Mouse (Mus musculus): ENCODE measurements around the gene Elavl1.
A peak's percentile ranks its signal among the peaks of the same experiment; 100 is the strongest.

Gene Elavl1

GRCm38 (mm10) chr8:4321031-4321430, 4.2 kb downstream of the Elavl1 start:
- no peak for DNase-seq (ENCODE audit: extremely low spot score, low read depth, low spot score)

GRCm38 (mm10) chr8:4320404-4320803, 4.8 kb downstream of the Elavl1 start:
- no peak for DNase-seq (ENCODE audit: extremely low spot score, low read depth, low spot score)

DNA sequence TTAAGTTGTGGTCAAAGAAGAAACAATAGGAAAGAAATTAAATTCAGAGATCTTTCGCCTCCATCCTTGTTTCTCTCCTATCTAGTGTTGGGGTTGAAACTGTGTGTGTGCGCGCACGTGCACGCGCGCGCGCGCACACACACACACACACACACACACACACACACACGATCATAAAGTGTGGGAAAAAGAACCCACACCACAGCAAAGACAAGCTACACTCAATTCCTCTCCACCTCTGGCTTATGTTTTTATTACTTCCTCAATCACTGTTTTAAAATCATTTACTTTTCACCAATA, 5.7 kb downstream of the Elavl1 start:
- no peak for DNase-seq (ENCODE audit: extremely low spot score, low read depth, low spot score)

DNA sequence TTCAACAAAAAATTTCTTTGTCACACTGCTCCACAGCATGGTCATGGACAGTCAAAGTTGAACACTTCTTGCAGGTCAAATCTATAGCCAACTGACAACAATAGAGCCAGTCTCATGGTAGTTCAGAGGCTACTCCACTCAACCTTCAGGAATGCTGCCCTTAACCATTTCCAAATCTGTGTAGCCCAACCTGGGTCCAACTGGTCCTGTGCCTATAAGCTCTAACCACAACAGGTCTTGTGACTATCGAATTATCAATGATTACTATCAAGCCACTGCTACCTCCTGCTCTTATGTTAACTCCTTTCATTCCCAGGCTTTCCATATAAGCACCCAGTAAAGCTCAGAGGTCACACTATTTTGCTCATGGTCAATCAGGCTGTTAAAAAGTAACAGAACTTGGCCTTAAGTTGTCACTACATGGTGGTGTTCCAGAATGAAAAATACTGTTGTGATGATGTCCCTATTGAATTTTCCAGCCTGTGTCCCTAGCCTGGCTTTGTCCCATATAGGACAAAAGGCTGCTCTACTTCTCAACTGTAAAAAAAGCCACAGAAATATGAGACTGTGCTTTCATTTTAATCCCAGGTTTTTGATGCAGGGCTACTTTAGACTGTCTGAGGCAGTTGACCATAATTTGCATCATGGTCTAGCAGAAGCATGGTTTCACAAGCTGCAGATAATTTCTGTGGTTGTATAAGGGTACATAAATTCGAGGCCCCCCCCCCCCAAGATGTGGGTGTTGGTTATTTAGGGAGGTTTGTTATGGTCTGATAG, 6.2 kb downstream of the Elavl1 start:
- no peak for DNase-seq (ENCODE audit: extremely low spot score, low read depth, low spot score)

- DNase-seq (ENCODE audit: extremely low spot score, low read depth, low spot score), result no peak
Measured at GRCm38 (mm10) chr8:4318124-4318523, 7.1 kb downstream of the Elavl1 start.

- DNase-seq (ENCODE audit: extremely low spot score, low read depth, low spot score), result no peak
Measured at GRCm38 (mm10) chr8:4314852-4315251, 10.4 kb downstream of the Elavl1 start.

DNA sequence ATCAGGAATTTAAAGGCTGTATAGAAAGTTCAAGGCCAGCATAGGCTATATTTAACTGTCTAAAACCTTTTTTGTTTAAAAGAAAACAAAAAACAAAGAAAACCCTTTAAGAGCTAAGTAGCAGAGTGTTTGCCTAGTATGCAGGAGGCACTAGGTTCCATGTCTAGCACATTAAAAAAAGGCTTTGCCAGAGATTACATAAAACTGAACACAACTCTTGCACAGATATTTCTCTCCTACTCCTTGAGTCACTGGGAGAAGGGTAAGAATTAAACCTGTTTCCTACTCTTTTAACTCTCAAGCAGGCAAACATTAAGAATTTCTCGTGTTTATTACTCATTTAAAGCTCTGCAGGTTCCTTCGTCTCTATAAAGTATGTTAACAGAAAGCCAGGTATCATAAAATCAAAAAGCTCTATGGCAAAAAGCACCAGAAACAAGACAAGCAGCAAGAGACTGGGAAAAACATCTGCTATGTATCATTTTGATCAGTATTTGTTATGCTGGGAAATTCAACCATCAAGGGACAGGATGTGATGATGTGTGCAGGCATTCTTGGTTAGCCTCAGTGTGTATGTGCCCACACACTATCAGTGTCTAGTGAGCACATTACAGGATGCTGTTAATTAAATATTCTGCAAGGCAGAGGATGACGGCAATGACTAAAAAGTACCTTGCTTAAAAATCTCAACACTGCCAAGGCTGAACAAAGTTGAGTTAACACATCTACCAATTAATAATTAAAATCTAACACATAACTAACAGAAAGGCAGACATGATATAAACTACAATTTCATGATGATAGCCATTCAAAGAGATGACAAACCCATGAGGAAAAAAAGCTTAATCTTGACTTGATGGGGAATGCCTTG, 11.7 kb downstream of the Elavl1 start:
- DNase-seq (ENCODE audit: extremely low spot score, low read depth, low spot score), result no peak

GRCm38 (mm10) chr8:4312104-4312503, 13.1 kb downstream of the Elavl1 start:
- no peak for DNase-seq (ENCODE audit: extremely low spot score, low read depth, low spot score)

GRCm38 (mm10) chr8:4305838-4306237, 19.4 kb downstream of the Elavl1 start:
- no peak for DNase-seq (ENCODE audit: extremely low spot score, low read depth, low spot score)

DNA sequence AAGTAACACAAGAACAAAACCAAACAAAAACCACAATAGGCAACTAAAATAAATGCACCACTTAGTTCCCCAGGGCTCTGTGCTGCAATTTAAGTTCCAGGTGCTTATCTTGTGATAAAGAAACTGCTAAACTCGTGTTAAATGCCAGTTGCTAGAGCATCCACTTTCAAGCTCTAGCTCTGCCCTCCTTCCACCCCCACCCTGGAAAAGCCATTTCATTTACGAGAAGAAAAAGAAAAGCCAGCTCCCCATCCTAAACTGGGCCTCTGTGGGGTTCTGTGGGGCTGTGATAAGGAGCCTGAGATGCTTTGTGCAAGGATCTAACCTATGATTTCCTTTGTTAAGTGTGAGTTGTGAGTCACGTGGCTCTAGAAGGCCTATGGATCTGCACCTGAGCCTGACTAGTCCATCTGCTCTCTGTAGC, 21.1 kb downstream of the Elavl1 start:
- no peak for DNase-seq (ENCODE audit: extremely low spot score, low read depth, low spot score)

GRCm38 (mm10) chr8:4297822-4298221, 27.4 kb downstream of the Elavl1 start:
- no peak for DNase-seq (ENCODE audit: extremely low spot score, low read depth, low spot score)

DNA sequence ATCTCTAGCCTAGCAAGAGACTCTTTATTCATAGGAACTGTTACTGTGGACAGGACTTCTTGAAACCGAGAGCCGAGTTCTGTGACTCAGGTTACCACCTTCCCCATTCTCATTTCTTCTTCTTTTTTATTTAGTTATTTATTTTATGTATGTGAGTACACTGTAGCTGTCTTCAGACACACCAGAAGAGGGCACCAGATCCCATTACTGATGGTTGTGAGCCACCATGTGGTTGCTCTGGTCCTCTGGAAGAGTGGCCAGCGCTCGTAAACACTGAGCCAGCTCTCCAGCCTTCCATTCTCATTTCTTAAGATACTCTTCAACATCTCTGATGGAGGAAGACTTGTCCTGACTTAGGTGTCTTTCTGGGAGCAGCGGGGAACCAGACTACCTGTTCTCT, 32.5 kb downstream of the Elavl1 start:
- no peak for DNase-seq (ENCODE audit: extremely low spot score, low read depth, low spot score)

DNA sequence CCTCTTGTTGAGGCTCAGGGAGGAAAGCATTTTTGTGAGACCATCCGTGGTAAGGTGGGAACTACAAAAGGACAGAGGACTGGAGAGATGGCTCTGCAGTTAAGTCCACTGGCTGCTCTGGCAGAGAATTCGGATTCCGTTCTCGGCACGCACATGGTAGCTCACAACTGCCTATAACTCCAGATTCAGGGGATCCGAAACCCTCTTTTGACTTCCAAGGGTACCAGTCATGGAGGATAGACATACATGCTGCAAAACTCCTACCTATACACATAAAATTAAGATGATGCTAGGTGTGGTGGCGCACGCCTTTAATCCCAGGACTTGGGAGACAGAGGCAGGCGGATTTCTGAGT, 49.1 kb downstream of the Elavl1 start:
- no peak for DNase-seq (ENCODE audit: extremely low spot score, low read depth, low spot score)

DNA sequence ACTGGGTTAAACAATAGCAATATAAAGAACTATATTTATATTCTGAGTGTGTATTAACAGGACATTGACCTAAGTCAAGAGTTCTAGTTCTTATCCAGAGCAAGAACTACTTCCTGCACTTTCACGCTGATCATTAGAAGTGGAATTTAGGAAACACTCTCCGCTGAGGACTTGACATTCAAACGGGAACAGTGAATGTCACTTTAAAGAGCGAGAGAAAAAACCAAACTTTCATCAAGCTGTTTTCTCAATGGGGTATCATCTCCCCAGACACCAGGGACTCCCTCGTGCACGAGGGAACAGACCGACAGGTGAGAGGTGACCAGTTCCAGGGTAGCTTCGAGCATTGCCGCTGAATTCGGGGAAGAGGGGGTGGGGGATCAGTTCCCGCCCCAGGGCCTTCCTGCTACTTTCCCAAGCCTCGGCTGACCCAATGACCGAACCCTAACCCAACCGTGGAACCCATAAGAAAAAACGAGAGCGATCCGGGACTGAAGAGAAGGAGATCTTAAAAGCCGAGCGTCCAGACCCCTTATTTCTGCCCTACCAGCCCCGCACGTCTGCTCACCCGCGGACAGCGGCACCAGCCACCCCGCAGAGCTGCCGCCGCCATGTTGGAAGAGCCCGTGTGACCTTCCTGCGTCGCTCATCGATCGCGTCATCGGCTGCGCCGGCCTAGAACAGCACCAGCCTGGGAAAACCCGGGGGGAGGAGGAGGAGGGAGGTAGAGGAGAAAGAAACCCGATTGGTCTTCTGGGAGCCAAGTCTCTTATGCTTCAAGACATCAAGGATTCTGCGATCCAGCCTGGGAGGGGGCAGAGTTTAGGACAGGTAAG, 49.7 kb downstream of the Elavl1 start, which contains the start of gene Timm44:
Gene Timm44 (minus strand): TSS at position 639 of the 836 bp plus-strand sequence.
- peak; percentile 94 for DNase-seq (ENCODE audit: extremely low spot score, low read depth, low spot score)

GRCm38 (mm10) chr8:4269609-4270008, 55.6 kb downstream of the Elavl1 start:
- no peak for DNase-seq (ENCODE audit: extremely low spot score, low read depth, low spot score)

DNA sequence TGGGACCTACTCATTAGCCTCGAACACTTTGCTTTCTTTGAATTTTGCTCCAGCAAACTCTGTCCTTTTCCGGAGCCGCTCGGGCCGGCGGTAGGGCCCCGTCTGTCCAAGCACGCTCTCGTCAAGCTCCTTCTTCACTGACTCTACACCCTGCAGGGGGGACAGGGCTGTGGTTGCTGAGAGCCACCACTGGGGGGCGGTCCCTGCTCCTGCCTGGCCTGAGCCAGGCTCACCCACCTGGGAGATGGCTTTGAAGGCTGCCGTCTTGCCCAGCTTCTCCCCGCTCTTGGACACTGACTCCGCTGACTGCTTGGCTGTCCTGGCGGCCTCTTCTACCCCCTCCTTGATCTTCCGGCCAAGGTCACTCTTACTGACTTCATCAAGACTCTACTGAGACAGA, 57.6 kb downstream of the Elavl1 start:
- no peak for DNase-seq (ENCODE audit: extremely low spot score, low read depth, low spot score)

GRCm38 (mm10) chr8:4265160-4265914, 59.9 kb downstream of the Elavl1 start:
- DNase-seq (ENCODE audit: extremely low spot score, low read depth, low spot score), result no peak

DNA sequence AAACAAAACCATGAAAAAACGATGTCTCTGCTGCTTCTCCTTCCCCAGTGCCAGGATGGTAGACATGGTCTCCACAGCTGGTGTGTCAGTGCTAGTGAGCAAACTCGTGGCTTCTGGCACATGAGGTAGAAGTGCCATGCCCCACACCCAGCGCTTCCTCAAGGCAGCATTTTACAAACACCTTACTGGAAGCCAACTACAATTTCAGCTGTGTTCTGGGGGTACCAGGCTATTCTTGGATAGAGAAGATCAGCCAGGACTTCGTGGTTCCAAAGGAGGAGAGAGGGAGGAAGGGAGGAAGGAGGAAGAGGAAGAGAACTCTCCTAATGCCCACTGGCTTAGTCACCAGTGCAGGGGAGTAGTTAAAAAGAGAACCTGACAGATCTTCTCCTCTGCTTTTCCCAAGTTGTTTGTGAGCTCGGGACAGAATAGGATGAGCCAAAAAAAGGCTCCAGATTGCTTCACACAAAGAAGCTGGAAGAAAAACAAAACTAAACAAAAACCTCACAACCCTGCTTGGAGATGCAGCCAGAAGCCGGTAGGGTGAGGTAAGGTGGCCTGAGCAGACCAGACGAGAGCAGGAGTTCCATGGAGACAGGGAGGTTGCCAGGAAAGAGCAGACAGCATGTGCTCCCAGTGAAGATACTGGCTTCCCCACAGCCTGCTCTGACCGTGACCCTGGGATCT, 62.0 kb downstream of the Elavl1 start:
- no peak for DNase-seq (ENCODE audit: extremely low spot score, low read depth, low spot score)

DNA sequence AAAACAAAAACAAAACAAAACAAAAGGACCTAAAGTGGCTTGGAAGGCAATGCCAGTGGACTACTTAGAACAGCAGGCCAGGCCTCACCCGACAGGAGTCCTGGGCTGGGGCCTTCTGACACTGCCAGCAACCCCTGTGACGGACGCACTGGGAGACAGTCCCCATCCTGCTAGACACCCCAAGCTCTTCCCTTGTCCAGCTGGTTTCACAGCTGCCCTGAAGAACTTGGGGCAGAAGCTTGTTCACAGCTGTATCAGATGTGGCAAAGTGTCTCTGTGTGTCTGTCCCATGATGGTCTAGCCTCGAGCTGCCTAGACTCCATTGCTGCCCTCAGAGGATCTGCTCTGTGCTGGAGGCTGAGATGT, 65.4 kb downstream of the Elavl1 start:
- DNase-seq (ENCODE audit: extremely low spot score, low read depth, low spot score), result no peak

- DNase-seq (ENCODE audit: extremely low spot score, low read depth, low spot score), result no peak
Measured at GRCm38 (mm10) chr8:4259125-4259804, 65.9 kb downstream of the Elavl1 start, which contains the start of gene Ctxn1. Gene Ctxn1 (minus strand): TSS chr8:4259274.

All from hindlimb bud, embryonic 11.5 days (tissue).